Mouse (Mus musculus): ENCODE results near the gene Dnajc12.
"Not testable (repeated sequence)": the region's sequence is repeated elsewhere in the genome, so short reads cannot be mapped to it uniquely, and the experiment has no call there.

Dnajc12 gene

GRCm38 (mm10) chr10:63432099-63432498 lies 49.9 kb downstream of the Dnajc12 start:
- no peak for DNase-seq

- DNase-seq: no peak
Measured at GRCm38 (mm10) chr10:63432887-63433286, 50.6 kb downstream of the Dnajc12 start.

DNA sequence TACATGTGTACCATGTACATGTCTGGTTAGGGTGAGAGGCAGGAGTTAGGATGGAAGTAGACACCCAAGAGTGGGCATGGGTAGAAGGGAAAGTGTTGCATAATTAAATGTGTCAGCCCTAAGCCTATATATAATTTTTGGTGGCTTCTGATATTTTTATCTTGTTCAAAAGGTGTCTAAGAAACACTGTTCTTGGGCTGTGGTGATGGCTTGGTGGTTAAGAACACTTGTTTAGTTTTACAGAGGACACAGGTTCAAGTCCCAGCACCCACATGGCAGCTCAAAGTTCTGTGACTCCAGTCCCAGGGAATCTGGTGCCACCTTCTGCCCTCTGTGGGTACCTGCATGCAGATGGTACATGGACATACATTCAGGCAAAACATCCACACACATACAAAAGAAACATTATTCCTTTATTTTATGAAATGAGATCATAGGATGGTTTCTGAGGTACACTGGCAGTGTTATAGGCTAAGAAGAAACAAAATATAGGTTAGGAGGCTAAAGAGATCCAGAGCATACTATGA lies 56.6 kb downstream of the Dnajc12 start:
- DNase-seq: no peak

DNA sequence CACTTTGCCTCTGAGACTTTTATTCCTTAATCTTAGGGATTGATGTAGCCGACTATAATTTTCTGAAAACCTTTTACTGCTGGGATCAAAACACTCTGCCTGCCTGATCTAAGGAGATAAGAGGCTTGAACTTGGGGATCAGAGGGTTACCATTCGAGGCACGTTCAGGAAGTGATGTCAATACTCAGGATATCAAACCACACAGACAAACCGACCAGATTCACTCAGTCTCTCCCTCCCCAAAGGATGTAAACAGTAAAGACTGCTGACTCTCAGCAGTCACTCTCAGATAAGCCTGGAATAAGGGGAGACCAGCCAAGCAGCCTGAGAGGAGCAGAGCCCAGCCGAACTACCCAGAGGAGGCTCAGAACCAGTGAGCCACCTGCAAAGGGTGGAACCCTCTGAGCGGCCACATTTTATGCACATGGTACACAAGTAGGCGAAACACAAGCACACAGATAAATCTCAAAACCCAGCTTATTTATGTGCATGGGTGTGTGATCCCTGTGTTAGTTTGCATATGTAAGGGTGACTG lies 57.5 kb downstream of the Dnajc12 start:
- DNase-seq: no peak

- DNase-seq: not testable (repeated sequence)
Measured at GRCm38 (mm10) chr10:63444602-63445387, 62.6 kb downstream of the Dnajc12 start.

DNA sequence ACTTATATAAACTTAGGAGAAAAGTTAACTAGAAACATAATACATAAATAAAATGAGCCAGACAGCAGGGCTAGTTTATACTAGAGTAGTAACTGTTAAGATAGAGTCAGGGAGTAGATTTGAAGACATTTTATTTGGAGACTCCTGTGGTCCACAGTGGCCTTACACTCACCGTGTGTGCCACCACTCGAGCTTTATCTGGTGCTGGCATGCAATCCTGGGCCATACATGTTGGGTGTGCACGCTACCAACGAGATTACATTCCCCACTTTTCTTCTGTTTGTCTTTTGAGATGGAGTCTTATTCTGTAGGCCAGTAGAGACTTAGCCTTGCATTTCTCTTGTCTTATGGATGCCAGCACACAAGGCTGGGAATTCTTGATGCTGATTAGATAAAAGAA lies 71.7 kb downstream of the Dnajc12 start:
- no peak for DNase-seq

- no peak for DNase-seq
Measured at GRCm38 (mm10) chr10:63455110-63455878, 73.1 kb downstream of the Dnajc12 start.

DNA sequence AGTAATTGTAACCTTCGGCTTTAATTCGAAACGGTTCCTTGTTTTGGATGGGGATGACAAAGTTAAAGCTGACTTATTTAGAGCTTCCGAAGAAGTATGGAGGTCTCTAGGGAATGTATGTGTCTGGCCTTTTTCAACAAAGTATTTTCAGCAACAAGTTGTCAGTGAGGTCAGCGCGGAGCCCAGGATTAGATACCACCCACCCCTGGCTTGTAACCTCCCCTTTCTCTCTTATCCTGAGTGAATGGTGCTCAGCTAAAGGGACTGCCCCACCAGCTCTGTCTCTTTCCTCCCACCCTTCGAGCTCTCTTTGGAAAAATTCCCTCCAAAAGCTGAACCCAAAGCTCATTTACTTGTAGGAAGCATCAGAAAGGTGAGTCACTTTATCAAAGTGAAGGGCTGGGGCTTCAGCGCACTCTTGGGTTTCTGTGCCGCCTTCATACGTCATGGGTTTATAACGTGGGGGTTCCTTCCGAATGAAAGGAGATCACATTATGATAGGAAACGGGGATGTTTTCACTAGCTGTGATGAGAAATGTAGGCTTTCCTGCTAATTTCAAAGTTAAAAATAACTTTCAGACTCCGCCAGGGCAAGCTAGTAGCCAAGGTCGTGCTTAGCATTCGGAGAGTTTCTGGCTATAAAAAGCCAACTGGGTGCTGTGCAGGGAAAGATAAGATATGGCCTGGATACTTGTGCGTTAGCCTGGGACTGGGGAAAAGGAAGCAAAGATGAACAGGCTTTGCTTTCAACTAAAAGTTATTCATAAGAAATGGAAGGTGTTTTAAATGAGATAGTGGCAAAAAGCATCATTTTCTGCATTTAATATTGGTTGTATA lies 75.3 kb downstream of the Dnajc12 start:
- DNase-seq: no peak
